In the genomic region with DNA sequence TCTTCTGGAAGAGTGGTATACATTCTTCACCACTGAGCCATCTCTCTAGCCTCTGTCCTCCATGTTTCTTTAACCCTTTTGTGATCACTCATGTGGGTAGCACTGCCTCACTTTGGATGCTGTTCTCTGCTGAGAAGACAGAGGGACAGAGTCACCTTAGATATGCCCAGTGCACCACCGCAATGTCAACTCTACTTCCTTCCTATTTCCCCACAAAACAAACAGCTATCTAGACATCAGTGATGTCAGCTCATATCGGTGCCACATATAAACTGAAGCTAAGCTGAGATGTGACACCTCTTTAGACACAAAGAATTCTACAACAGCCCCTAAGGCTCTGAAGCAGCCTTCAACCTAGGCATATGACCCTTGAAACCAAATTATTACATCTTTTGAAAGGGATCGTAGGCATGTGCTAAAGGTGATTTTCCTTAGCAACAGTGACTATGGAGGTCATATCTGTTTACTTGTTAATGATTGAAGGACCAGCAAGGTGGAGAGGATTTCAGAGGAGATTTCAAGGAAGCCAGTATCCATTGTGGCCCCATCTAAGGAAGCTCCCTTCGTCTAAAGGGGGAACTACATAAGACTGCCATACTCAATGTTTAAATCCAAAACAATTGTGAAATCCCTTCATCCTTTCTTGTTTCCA, we compare ENCODE assay signal across 10 mouse cellular contexts. TPM values are rescaled to one million over a fixed set of nuclear protein-coding genes. Genes with fewer than 3 reads are reported as not detected.
DNase-seq lines count a peak whose midpoint lies in the region; ATAC-seq lines count a peak whose summit lies in the region.
"Had no signal": no experiment of that assay in that cellular context is flagged by ENCODE, and none has a peak within 500 bp of the region (broad histone marks: within the 10 kb centered on the region; RNA-seq: fewer than 3 reads in every experiment).

No protein-coding gene starts in this region.

- ATAC-seq in inflammation-experienced regulatory T-cells, adult 6 months: peak; percentile 39
- ATAC-seq in megakaryocyte progenitor cell, adult 5-6 weeks (replicated peaks; ENCODE audit: poor library complexity): peak; percentile 61
- ATAC-seq: forebrain, embryonic 15.5 days had no signal

- DNase-seq in thymus, postnatal 0 days (ENCODE audit: low spot score): peak; percentile 15
- no peak for DNase-seq in thymus, postnatal 4 days
- no peak for DNase-seq in left cerebral cortex, adult 18-20 months (ENCODE audit: low spot score in 2 of 2)
- no peak for DNase-seq in adrenal gland, postnatal 10 days
- DNase-seq in cerebellum, adult 9-11 months: no peak
- DNase-seq: cerebellum, adult 9-10 months; thymus, adult 18-20 months had no signal

RNA-seq across cellular contexts. Expression of gene Pip5k1b, which starts 26.6 kb away (rescaled TPM):
- polyA plus RNA-seq in thymus, postnatal 0 days (2015; fragmentation: Nextera tagmentation; extraction: Ambion mirVana): 5.1 and 6.1 TPM in 2 replicates
- polyA plus RNA-seq in inflammation-experienced regulatory T-cells, adult 6 months (2017; shearing (Covaris generic)): 1 to 10 TPM in 2 of 3 experiments, under 1 TPM in 1; 0.36 to 9.4 (median 6.9) TPM
- 24.4 and 25.6 TPM in 2 replicates for total RNA-seq in megakaryocyte progenitor cell, adult 5-6 weeks (2015)
- 10.7 and 13.5 TPM in 2 replicates for total RNA-seq in megakaryocyte progenitor cell, adult 5-6 weeks (2017)
- total RNA-seq in left cerebral cortex, adult 18-20 months (2021): 10 to 100 TPM; 24.1 to 25.8 TPM
- 10 to 100 TPM; 18.8 to 20.0 TPM for total RNA-seq in adrenal gland, postnatal 10 days (2021)

RNA-seq across cellular contexts. Expression of gene Fam122a, which starts 51.9 kb away (rescaled TPM):
- 56.2 and 63.9 TPM in 2 replicates for polyA plus RNA-seq in thymus, postnatal 0 days (2015; fragmentation: Nextera tagmentation; extraction: Ambion mirVana)
- 1 to 10 TPM; 3.0 to 5.4 (median 5.1) TPM for polyA plus RNA-seq in inflammation-experienced regulatory T-cells, adult 6 months (2017; shearing (Covaris generic))
- total RNA-seq in megakaryocyte progenitor cell, adult 5-6 weeks (2015): 37.8 and 45.5 TPM in 2 replicates
- total RNA-seq in megakaryocyte progenitor cell, adult 5-6 weeks (2017): 9.7 and 13.9 TPM in 2 replicates
- total RNA-seq in left cerebral cortex, adult 18-20 months (2021): 10 to 100 TPM; 24.8 to 26.0 TPM
- total RNA-seq in adrenal gland, postnatal 10 days (2021): 10 to 100 TPM; 26.5 to 29.4 TPM
